Mouse (Mus musculus): ENCODE results near the gene Cipc. TPM values are rescaled to one million over a fixed set of nuclear protein-coding genes. Genes with fewer than 3 reads are reported as not detected.

Gene Cipc
- total RNA-seq, 2 experiments from 2014 or later = 17.5 to 22.8 TPM

DNA sequence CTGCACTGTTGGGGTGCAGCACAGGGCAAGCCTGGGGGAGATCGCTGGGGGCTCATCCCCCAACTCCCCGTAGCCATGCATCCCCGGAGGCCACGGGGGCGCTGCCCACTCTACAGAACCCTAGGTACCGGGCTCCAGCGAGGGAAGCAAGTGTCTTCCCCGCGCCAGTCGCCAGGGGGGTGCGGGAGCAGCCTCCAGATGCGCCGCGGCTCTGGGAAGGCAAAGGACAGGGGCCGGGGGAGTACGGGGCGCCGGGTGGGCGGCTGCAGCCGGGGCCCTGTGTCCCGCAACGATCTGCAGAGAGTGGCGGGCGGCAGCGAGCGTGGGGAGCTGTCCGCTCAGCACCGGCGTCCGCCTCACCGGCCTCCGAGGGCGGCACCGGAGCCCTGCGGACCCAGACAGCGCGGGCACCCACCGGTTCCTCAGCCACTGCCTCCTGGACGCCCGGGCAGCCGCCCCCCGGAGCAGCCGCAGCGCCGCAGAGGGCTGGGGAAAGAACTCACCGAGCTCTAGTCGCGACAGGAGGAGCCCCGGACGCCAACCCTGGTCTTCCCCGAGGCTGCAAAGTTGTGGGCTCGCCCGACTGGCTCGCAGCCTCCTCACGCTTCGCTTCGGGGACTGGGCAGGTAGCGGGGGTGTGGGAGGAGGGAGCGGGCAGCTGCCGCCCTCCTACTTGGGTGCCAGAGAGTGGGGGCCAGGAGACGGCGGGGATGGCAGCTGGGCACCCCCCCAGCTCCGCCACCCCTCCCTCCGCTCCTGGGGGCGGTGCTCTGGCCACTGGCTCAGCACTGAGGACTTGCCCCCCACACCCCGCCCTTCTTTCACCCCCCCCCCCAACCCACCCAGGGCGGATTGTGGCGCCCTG, 43.3 kb downstream of the Cipc start, which contains the start of gene Zdhhc22:
Gene Zdhhc22, minus strand, starts transcription at position 541 of the 865 bp plus-strand sequence.
- DNase-seq = peak; percentile 48

DNA sequence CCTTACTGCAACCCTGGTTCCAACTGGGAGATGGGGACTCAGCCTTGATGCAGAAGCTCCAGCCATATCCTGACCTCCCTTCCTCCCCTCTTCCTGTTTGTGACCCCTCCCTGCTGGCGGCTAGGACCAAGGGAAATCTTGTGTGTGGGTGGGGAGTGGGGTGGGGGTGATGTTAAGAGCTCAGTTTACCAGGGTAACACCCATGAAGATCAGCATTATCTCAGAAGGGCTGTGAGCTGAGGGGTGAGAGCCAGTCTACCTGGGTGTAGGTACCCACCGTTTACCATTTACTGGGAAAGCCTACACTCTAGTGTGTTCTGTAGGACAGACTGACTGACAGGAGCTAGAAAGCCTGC, 43.9 kb downstream of the Cipc start:
- DNase-seq = no peak

DNA sequence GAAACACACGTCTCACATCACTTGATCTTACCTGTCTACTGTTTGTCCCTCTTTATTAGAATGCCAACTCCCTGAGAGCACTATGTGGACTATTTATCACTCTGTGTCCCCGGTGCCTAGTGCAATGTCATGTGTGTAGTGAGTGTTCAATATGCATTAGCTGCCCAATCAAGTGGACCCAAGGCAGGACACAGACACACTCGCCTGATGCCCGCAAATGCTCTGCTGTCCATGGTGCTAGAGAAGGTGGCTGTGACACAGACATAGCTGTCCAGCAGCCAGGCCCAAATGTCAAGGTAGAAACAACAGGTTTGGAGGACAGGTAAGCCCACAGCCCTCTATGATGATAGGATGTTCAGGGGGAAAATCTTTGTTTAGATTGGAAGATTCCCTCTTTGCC, 47.3 kb downstream of the Cipc start:
- DNase-seq = no peak

DNA sequence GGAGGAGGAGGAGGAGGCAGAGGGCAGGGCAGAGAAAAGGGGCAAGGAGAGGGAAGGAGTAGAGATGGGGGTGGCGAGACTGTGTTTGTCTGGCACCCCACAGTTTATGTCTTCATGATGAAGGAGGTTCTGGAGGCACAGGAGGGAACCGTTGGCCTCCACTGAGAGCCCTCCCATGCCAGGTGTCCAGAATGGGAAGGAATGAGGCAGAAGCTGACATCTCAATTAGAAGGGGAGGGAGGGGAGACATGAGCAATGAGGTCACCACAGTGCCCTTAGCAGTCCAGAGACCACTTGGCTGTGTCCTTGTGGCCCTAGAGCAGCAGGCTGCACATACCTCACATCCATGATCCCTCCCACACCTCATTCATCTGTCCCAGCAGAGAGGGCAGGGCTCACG, 47.9 kb downstream of the Cipc start:
- DNase-seq = no peak

DNA sequence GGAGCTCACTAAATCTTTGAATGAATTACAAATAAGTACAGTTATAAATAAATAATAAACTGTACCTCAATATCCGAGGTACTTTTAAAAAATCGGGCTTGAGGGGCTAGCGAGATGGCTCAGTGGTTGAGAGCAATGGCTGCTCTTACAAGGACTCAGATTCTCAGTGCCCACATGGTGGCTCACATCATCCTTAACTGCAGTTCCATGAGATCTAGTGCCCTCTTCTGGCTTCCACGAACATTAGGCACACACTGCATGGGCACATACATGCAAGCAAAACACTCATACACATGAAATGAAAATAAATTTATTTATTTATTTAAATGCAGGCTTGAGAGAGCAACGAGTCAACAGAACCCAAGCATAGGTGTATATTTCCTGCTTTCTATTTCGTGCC, 49.1 kb downstream of the Cipc start:
- DNase-seq = no peak

DNA sequence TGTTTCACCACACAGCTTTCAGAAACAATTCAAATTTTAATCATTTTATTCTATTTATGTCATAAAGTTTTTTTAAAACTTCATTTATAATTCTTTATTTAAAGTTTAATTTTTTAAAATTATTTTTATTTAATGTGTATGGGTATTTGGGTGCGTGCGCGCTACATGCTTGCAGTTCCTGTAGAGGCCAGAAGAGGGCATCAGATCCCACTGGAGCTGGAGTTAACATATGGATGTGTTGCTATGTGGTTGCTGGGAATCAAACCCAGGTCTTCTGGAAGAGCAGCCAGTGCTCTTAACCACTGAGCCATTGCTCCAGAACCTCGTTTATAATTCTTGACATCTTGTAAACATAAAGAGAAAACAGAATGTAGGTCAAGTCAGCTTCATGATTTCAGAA, 51.9 kb downstream of the Cipc start:
- no peak for DNase-seq

DNA sequence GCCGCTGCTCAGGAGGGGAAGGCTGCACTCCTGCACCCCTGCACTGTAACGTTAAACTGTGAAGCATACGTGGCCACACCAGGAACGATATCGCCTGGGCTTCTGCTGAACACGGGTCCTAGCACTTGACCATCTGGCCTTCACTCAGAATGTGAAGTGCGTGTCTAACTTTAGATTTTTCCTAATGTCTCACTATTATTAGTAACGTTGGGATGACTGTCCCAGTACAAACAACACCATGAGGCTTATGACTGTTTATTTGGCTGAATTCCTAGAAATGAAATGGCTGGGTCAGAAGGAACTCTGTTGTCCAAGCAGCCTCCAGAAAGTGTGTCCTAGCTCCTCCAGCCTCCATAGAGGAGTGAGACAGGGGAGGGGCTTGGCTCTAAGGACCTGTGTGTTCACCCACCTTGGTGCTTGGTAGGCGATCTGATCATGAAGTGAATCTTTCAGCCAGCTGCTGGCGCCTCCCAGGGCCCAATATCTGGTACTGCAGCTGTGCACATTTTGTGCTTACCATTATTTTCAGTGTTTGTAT, 52.5 kb downstream of the Cipc start:
- DNase-seq = no peak

DNA sequence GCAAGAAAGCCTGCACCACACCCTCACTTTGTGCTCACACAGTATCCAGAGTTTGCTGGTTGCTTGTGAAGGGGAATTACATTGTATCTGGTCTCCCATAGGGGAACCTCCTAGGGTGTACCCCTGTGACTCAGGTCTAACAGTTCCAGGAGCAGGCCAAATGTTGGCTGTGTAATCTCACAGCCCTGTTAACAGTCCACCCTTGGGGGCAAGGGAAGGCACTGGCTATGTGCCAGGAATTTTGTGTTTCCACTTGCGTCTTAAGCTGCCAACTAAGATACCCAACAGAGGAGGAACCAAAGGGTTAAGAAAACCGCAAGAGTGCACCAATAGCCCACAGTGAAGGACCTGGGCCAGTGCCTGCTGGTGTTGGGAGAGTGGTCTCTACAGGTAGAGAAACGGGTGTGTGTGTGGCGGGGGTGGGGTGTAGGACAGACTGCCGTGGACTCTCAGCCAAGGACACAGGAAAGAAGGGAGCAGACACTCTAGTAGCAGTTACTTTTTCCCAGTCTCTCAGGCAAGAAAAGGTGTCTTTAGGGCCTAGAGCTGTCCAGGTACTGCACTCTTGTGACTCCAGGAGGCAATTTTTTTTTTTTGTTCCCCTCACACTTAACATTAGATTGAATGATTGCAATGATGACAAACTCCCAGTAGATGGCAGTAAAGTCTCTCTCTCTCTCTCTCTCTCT, 53.5 kb downstream of the Cipc start:
- no peak for DNase-seq

DNA sequence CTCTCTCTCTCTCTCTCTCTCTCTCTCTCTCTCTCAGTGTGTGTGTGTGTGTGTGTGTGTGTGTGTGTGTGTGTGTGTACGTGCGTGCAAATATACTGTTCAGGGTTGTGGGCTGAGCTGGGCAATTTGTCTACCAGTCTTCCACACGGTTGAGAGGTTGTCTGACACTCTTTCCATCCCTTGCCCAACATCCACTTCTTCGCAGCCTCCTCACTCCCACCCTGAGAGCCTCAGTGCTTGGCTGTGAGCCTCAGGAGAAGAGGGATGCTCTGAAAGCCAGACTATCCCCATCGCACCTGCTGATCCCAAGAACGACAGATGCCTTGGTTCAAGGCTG, 54.0 kb downstream of the Cipc start:
- DNase-seq = no peak

DNA sequence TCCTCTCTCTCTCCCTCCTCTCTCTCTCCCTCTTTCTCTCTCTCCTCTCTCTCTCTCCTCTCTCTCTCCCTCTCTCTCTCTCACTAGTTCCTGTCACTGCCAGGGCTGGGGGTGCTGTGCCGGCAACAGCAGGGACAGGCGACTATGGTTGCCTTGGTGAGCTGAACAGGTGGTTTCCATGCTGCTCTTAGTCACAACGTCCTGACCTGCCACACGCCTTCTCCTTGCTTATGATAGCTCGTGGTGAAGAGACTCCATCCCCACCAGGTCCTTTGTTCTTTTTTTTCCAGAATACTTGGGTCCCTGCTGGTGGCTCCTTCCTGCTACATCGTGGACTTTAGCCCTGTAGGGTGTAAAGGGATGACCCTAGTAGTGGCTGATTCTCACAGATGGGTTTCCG, 55.4 kb downstream of the Cipc start:
- no peak for DNase-seq

DNA sequence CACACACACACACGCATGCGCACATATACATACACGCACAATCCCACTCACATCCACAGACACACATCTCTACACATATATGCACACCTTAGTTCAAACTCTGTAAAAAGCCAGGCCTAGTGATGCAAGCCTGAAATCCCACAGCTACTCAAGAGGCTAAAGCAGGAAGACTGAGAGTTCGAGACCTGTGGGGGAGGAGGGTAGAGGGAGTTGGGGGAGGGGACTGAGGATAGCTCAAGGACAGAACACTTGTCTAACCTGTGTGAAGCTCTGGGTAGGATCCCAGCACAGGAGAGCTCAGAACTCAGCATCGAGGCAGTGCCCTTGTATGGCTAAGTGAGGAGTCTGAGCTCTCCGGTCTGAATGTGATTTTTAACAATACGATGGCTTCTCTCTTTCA, 56.0 kb downstream of the Cipc start:
- no peak for DNase-seq

DNA sequence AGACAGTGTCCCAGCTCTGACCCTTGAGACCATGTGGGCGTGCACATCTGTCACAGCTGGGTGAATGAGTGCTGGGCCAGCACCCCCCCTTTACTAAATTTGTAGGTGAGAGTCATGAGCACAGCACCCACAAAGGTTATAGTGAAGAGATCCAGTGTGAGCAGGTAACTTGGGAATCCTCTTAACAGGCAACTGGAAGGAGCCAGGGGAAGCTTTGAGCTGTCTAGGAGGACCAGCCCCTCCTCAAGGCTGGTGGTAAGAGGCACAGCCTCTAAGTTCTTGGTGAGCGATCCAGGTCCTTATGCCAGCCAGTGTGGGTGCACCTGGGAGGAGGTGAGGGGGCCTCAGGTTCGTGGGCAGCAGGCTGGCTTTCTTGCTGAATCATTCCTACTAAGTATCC, 56.8 kb downstream of the Cipc start:
- DNase-seq = no peak

DNA sequence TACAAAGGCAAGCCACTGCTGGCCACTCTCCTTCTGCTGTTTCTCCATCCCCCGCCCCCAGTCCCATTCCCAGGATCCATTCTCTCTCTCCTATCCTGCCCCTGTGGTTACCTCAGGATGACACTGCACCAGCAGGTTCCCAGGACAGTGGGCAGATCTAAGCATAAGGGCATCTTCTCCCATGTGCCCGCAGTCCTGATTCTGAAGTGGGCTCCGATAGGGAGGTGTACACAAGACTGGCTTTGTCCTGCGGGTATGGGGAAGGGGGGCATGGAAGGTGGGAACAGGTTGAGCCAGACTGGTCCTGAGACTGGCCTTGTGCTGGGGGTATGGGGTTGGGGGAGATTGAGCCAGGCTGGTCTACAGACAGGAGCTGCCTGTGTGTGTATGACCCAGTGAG, 57.8 kb downstream of the Cipc start:
- no peak for DNase-seq

Other genes starting within 250 kb of the Cipc start
- 1 to 10 TPM; 5.8 to 6.3 TPM for gene Angel1, start 220.6 kb upstream of the Cipc start, total RNA-seq (2021)
- gene Lrrc74a, start 212.7 kb upstream of the Cipc start, total RNA-seq (2021) = not detected
- 10 to 100 TPM; 42.9 to 46.7 TPM for gene Irf2bpl, start 62.2 kb upstream of the Cipc start, total RNA-seq (2021)
- gene Zdhhc22, start 43.4 kb downstream of the Cipc start, total RNA-seq (2021) = not detected
- gene Tmem63c, start 74.3 kb downstream of the Cipc start, total RNA-seq (2021) = under 1 TPM; 0.23 to 0.29 TPM
- under 1 TPM in 1 of 2 experiments, not detected in 1; 0.28 TPM for gene Ngb, start 155.5 kb downstream of the Cipc start, total RNA-seq (2021)
- gene Gstz1, start 200.1 kb downstream of the Cipc start, total RNA-seq (2021) = 10 to 100 TPM; 47.1 to 49.6 TPM
- gene Pomt2, start 200.9 kb downstream of the Cipc start, total RNA-seq (2021) = 1 to 10 TPM; 6.3 to 8.9 TPM